Mouse (Mus musculus) heart, postnatal 0 days (tissue): ENCODE measurements at regions not wholly inside any gene's neighbourhood (a gene's known extent, or its start where the extent isn't known, plus 50 kb on each side); places are given as distances from the start of the nearest gene placed in this dataset.

Source experiments
- ATAC-seq: fragments of 200-750 bp; cut with Nextera tagmentation; 2 replicates; pipeline ENCODE4 v1.8.0; 2017; ENCODE audit warnings: low read depth, moderate number of reproducible peaks, moderate library complexity; ENCODE audit not compliant: insufficient read depth
- DNase-seq: peaks from one replicate; pipeline ENCODE4 v3.0.0-alpha.2; 2016; ENCODE audit warnings: low spot score
- H3K27ac ChIP-seq: fragments of 300-500 bp; sonication (generic); 2 replicates; pipeline ENCODE4 v1.5.1; 2014; ENCODE audit warnings: low read depth, mild to moderate bottlenecking
- H3K27me3 ChIP-seq: fragments of 300-500 bp; sonication (generic); 2 replicates; pipeline ENCODE4 v1.6.1; 2014; ENCODE audit warnings: low read length, mixed read lengths; ENCODE audit not compliant: control insufficient read depth, insufficient read depth
- H3K36me3 ChIP-seq: fragments of 300-500 bp; sonication (generic); replicated peaks from 2 replicates; pipeline ENCODE4 v1.6.1; 2014; ENCODE audit warnings: low read length, mixed read lengths; ENCODE audit not compliant: control insufficient read depth, insufficient read depth
- H3K4me1 ChIP-seq: fragments of 300-500 bp; sonication (generic); 2 replicates; pipeline ENCODE4 v1.6.1; 2014; ENCODE audit warnings: antibody characterized with exemption; ENCODE audit not compliant: control insufficient read depth, insufficient read depth
- H3K4me2 ChIP-seq: fragments of 300-500 bp; sonication (generic); 2 replicates; pipeline ENCODE4 v1.6.1; 2014; ENCODE audit warnings: low read depth, mild to moderate bottlenecking, low read length, moderate library complexity
- H3K4me3 ChIP-seq: fragments of 300-500 bp; sonication (generic); 2 replicates; pipeline ENCODE4 v1.5.1; 2014; ENCODE audit warnings: low read depth, low read length
- H3K9ac ChIP-seq: fragments of 300-500 bp; sonication (generic); replicated peaks from 2 replicates; pipeline ENCODE4 v1.6.1; 2014; ENCODE audit warnings: low read depth, low read length, mixed read lengths
- H3K9me3 ChIP-seq: fragments of 300-500 bp; sonication (generic); replicated peaks from 2 replicates; pipeline ENCODE4 v1.6.1; 2016; ENCODE audit warnings: low read length; ENCODE audit not compliant: control insufficient read depth
- CTCF ChIP-seq: IDR thresholded peaks from 2 replicates; pipeline ENCODE4 v1.5.1; 2016; ENCODE audit warnings: antibody characterized with exemption, control low read depth, low read depth
- EP300 ChIP-seq: IDR thresholded peaks from 2 replicates; pipeline ENCODE4 v1.6.1; 2016; ENCODE audit warnings: antibody characterized with exemption, low read depth
- WGBS: fragments of 180-500 bp; shearing (Covaris S2); extraction: QIAGEN DNeasy Blood & Tissue Kit; methylation state at CpG from one replicate; pipeline ENCODE4 v1.1.7; 2014; 5-methylcytosine and 5-hydroxymethylcytosine counted together

GRCm38 (mm10) chr2:171620253-171620652, 423.0 kb downstream of the Cbln4 start:
- no peak for DNase-seq
- ATAC-seq: no peak
- Histone ChIP-seq H3K4me2 (no peak overlapping the region), H3K4me3 (no peak overlapping the region), H3K36me3 (no peaks in the 10 kb centered on the region), H3K27ac (no peak overlapping the region), H3K4me1 (no peaks in the 10 kb centered on the region), H3K27me3 (no peaks in the 10 kb centered on the region), H3K9me3 (no peaks in the 10 kb centered on the region), H3K9ac (no peak overlapping the region)
- 86% methylated on average over 2 of the region's 2 CpGs for WGBS
- TF ChIP-seq CTCF (no peak), EP300 (no peak)

GRCm38 (mm10) chr2:171618771-171619170, 424.5 kb downstream of the Cbln4 start:
- 79% methylated on average over 4 of the region's 4 CpGs for whole genome bisulfite sequencing
- Histone ChIP-seq H3K4me2 (no peak overlapping the region), H3K9me3 (no peaks in the 10 kb centered on the region), H3K27ac (no peak overlapping the region), H3K4me3 (no peak overlapping the region), H3K36me3 (no peaks in the 10 kb centered on the region), H3K9ac (no peak overlapping the region), H3K4me1 (no peaks in the 10 kb centered on the region), H3K27me3 (no peaks in the 10 kb centered on the region)
- DNase-seq: no peak
- no peak for ATAC-seq
- TF ChIP-seq EP300: no peak
- TF ChIP-seq CTCF: no peak

- Histone ChIP-seq H3K27me3 (no peaks in the 10 kb centered on the region), H3K9me3 (no peaks in the 10 kb centered on the region), H3K4me1 (no peaks in the 10 kb centered on the region), H3K9ac (no peak overlapping the region), H3K4me2 (no peak overlapping the region), H3K36me3 (no peaks in the 10 kb centered on the region), H3K4me3 (no peak overlapping the region), H3K27ac (no peak overlapping the region)
- DNase-seq (no peak), ATAC-seq (no peak)
- WGBS: 38% methylated on average over 9 of the region's 9 CpGs
- TF ChIP-seq EP300 (no peak), CTCF (no peak)
Observed at GRCm38 (mm10) chr2:171618333-171618732, 424.9 kb downstream of the Cbln4 start.

- 50% methylated on average over 2 of the region's 2 CpGs for WGBS
- Histone ChIP-seq H3K4me3 (no peak overlapping the region), H3K36me3 (no peaks in the 10 kb centered on the region), H3K4me1 (no peaks in the 10 kb centered on the region), H3K27ac (no peak overlapping the region), H3K9me3 (no peaks in the 10 kb centered on the region), H3K4me2 (no peak overlapping the region), H3K9ac (no peak overlapping the region), H3K27me3 (no peaks in the 10 kb centered on the region)
- no peak for DNase-seq
- TF ChIP-seq EP300 (no peak), CTCF (no peak)
- ATAC-seq: no peak
Observed at GRCm38 (mm10) chr2:171615462-171615861, 427.8 kb downstream of the Cbln4 start.

- Histone ChIP-seq H3K27ac (no peak overlapping the region), H3K4me2 (no peak overlapping the region), H3K9me3 (no peaks in the 10 kb centered on the region), H3K36me3 (no peaks in the 10 kb centered on the region), H3K4me3 (no peak overlapping the region), H3K27me3 (no peaks in the 10 kb centered on the region), H3K4me1 (no peaks in the 10 kb centered on the region), H3K9ac (no peak overlapping the region)
- ATAC-seq (no peak), DNase-seq (no peak)
- 48% methylated on average over 5 of the region's 5 CpGs for WGBS
- TF ChIP-seq EP300: no peak
- no peak for TF ChIP-seq CTCF
Observed at GRCm38 (mm10) chr2:171605064-171605463, 438.2 kb downstream of the Cbln4 start.

- Histone ChIP-seq H3K27ac (no peak overlapping the region), H3K27me3 (no peaks in the 10 kb centered on the region), H3K4me3 (no peak overlapping the region), H3K4me2 (no peak overlapping the region), H3K9ac (no peak overlapping the region), H3K4me1 (no peaks in the 10 kb centered on the region), H3K36me3 (no peaks in the 10 kb centered on the region), H3K9me3 (no peaks in the 10 kb centered on the region)
- DNase-seq: peak; percentile 55
- WGBS: 30% methylated on average over 5 of the region's 5 CpGs
- no peak for TF ChIP-seq CTCF
- no peak for TF ChIP-seq EP300
- peak; percentile 73; the same call in 1 of the 2 replicates for ATAC-seq
Observed at GRCm38 (mm10) chr2:171595240-171595639, 448.0 kb downstream of the Cbln4 start.
